Mouse (Mus musculus): ENCODE data around the gene Ahnak2.

Gene Ahnak2

DNA sequence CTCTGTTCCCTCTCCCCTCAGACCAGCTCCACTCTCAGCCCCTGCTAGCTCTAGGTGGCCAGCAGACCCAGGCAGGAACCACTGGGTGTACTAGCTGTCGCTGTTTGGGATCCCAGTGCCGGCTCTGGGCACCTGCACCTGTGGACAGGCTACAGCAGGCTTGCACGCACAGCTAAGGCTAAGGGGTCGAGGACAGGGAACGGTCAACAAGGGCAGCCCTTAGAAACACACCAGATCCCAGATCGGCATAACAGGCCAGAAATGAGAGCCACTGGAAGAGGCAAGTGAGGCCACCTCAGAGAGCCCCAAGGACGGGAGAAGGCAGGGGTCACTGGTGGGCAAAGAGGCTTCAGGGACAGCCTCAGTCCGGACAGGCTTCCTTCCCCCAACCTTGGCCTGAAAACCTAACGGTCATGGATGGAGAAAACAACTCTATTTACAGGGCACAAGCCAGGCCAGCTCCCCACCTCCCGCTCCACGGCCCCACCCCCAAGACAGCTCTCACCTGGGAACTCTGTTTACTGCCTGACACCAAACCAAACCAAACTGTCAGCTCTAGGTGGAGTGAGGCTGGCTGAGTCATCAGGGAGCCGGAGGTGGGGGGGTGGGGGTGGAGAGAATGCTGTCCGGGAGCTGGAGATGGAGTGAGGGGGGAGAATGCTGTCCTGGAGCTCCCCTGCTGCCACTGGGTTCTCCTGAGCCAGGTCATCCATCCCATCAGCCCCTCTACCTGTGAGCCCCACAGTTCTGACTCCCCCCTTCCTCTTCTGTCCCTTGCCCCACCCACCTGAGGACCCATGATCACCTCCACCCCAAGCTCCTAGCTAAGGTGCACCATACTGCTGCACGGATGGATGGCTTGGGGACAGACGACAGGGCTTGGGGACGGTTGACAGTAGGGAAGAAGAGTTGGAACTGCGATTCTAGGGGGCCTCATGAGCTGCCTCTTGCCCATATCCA, 5.6 kb downstream of the Ahnak2 start:
- no peak for DNase-seq (ENCODE audit: low spot score in 2 of 2)

DNA sequence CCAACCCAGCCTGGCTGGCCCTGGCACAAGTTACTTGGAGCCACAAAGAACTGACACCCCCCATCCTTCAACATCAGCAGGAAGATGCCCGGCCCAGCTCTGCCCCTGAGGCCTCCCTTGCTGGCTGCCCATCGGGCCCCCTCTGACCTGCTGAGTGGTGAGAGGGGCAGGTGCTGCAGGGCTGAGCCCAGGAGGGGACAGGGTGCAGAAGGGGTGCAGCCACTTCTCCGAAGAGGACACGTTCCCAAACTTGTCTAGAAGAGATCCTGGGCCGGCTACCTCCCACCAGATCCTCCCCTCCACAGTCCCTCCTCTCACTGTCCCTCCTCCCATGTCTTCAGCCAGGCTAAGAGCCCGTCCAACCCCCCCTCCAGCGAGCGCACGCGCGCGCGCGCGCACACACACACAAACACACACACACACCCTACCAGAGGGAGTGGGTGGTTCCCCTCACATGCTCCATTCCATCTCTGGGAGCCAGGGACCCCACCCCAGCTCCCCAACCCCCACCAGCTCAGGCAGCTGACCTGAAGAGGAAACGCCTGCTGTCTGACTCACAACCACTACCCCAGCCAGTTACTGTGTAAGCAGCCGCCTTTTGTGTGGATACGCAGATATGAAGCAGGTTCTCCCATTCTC, 6.9 kb downstream of the Ahnak2 start:
- DNase-seq (ENCODE audit: low spot score in 2 of 2): no peak

DNA sequence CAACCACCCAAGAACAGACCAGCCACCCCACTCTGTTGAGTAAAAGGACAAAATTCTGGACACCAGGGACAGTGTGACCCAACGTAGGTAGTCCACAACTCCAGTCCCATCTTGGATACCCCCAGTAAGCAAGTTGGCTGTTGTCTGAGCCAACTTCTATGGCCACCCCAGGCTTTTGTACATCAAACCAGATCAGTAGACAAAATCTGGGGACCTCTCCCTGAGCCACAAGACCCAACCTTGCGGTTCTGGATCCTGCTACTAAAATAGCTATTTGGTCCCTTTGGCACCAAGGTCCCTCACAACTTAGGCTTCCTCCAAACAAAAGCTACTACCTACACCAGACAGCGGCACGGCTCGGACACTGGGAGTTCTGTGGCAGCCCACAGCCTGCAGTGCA, 7.5 kb downstream of the Ahnak2 start:
- DNase-seq (ENCODE audit: low spot score in 2 of 2): no peak

DNA sequence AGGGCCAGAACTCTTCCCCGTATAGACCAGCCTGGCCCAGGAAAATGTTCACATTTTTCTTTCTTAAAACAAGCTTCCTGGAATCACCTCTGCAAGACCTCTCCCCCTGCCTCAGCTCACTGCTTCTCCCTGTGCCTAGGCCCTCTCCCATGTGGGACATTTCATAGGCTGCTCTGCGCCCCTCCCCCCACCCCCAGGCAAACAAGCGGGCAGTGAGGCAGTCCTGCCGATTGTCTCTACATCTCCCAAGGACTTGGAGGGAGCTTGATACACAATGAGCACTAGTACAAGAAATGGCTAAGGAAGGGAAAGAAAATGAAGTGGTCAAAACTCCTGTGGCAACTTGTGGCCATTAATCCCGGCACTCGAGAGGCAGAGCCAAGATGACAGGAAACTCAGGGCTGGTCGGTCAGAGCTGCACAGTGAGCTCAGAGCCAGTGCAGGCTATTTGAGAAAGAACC, 8.1 kb downstream of the Ahnak2 start:
- no peak for DNase-seq (ENCODE audit: low spot score in 2 of 2)

DNA sequence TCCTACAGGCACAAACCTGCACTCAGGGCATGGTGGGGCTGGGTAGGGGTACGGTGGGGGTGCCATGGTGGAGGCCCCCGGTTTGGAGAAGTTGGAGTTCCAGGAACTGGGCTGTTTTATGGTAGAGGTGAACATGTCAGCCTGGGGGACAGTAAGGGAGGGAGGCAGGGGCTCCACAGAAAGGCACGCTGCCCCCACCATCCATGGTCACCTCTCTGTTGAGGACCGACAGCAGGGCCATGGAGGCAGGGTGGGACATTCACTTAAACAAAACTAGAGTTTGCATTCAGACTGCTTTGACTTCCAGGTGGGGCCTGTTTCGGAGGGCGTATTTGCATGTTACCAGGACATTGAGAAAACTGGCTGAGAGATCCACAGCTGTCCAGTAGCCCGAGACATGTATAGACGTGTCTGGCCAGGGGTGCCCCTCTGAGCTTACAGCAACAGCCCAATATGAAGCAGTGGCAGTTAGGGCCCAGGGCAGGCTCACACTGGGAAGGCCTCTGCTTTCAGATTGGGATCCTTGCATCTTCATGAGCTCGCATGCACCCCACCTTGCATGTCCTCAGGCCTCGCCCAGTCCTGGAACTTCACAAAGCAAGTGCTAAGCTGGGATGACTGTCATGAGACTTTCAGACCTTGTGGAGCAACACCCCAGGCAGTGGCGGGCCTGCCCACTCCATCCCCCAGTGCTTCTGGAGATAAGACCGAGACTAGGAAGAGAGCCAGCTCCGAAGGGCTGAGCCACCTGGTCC, 8.7 kb downstream of the Ahnak2 start:
- no peak for DNase-seq (ENCODE audit: low spot score in 2 of 2)

DNA sequence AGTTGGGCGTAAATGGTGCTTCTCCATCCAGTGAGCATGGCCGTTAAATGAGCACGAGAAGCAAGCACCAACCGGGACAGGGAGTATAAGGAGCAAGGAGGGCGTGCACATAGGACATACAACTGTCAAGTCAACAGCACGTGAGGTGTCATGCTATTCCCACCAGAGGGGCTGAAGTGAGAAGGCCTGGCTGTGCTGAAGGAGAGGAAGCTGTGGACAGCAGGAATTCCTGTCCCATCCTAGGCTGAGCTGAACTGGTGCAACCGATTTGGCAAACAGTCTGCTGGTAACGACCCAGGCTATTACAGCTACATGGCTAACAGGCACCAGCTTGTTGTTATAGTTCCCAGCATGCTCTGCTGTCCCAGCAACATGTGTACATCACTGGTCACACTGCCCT, 11.4 kb downstream of the Ahnak2 start:
- DNase-seq (ENCODE audit: low spot score in 2 of 2): no peak

DNA sequence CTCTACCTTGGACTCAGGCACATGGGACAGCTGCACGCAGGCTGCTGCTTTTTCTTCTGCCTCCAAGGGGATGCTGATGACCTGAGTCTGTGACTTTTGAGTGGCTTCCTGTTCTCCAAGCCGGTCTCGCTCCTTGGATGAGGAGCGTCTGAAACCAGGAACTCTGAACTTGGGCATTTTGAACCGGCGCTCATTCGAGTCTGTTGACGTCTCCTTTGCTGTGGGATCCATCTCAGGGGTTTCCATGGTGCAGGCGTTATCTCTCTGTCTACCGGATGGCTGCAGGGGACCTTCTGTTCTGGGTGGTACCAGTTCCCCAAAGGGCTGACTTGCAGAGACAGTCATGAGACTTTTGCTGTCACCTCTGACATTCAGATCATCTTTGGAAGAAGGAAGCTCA, 28.0 kb downstream of the Ahnak2 start:
- DNase-seq (ENCODE audit: low spot score in 2 of 2): no peak

DNA sequence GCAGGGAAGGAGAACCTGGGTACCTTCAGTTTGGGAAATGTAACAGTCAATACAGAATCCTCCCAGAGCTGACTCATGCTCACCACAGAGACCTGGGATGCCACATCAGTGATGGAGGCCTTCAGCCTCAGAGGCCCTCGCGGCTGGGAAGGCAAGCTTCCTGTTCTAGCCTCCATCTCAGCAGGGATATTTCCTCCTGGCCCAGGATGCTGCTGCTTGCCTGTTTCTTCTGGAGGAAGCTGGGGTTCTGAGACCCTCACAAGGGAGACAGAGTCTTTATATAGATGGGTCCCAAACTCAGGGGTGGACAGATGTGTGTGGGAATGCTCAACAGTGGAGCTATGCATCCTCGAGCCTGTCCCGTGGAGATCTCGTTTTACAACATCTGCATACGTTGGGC, 28.4 kb downstream of the Ahnak2 start:
- no peak for DNase-seq (ENCODE audit: low spot score in 2 of 2)

DNA sequence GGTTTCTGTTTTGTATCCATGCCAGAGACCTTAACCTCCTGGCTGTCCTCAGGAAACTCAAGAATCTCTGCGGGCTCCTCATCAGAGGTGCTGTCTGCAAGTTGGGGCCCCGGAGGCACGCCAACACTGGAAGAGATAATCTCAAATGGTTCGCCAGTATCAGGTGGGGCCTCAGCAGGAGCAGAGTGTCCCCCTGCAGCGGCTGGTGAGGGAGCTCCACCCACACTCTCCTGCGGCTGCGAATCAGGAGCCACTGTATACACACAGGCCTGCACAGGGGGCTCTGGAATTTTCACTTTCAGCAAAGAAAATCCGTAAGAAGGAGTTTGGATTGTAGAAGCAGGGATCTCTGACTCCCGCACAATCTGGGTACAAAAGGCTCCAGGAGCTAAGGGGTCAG, 29.1 kb downstream of the Ahnak2 start:
- DNase-seq (ENCODE audit: low spot score in 2 of 2): no peak

DNA sequence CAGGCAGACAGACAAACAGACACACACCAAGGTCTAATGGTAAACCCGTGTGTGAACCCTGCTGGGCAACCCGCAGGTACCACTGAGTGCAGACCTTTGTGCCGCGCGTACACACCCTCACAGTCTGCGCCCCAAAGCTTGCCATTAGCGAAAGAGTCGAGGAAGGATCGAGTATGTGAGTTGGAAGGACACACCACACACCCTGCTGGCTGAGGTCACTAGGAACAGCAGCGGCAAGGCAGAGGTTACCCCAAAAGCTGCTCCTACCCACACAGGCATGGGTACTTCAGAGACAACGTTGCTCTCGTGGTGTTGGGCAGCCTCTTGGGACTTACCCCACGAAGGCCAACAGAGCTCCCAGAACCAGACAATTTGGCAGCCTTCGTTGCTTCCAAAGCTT, 30.2 kb downstream of the Ahnak2 start:
- no peak for DNase-seq (ENCODE audit: low spot score in 2 of 2)

DNA sequence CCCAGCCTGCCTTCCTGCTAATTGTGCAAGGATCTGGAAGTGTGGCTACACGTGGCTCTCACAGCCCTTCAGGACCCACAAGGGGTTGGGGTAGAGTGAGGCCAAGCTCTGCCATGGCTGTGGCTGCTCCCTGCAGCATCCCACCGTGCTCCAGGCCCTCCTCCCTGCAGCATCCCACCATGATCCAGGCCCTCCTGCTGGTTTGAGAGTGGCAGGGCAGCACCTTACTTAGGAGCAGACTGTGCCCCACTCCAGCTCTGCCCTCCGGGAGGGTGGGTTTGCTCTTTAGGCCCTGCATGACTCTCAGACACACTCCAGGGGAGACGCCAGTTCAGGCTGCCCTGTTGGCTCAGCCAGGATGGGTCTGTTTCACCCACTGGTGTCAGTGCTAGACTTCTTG, 32.1 kb downstream of the Ahnak2 start:
- DNase-seq (ENCODE audit: low spot score in 2 of 2): peak in 1 of 2 experiments; percentile 6

DNA sequence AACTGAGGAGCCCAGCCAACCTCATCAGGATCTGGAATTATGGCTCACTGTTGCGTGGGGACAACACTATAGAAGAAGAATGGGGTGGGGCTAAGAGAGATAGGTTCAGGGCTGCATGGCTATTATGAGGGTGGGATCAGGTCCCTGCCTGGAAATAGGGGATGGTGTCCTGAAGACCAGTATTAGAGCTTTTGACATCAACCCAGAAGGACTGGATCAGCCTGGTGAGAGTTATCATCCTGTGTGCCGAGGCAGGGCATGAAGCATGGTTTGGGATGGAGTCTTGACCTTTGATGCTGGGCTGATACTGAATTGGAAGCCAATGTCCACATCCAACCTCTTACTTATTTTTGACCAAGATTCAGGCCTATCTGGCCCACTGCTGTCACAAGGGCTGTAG, 32.7 kb downstream of the Ahnak2 start:
- no peak for DNase-seq (ENCODE audit: low spot score in 2 of 2)

DNA sequence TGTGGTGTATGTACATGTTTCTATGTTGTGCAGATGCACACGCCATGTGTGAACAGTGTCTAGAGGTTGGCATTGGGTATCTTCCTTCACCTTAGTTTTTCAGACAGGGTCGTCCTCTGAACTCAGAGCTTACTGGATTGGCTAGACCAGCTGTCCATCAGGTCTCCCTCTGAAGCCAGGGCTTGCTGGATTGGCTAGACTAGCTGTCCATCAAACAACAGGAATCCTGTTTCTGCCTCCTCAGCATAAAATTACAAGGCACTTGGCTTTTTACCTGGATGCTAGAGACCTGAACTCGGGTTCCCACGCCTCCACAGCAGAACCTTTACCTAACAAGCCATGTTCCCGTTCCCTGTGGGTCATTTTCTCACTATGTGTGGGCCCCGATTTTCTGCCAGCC, 33.4 kb downstream of the Ahnak2 start:
- DNase-seq (ENCODE audit: low spot score in 2 of 2): no peak

DNA sequence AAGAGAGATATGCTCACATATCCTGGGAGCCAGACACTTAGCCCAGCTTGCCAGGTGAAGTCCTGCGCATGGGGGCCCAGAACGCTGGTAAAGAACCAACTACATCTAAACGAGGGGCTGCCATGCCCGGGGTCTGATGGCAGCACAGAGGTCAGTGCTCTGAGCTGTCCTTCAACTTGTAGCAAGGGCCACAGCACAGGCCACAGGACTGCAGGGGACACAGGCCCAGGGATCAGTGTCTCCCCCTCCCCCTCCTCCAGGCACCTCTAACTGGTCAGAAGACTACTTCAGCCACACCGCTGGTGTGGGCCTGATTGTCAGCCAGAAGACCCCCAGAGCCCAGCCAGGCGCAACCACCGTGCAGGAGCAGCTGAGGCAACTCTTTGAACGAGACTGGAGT, 34.3 kb downstream of the Ahnak2 start:
- peak in 1 of 2 experiments; percentile 5 for DNase-seq (ENCODE audit: low spot score in 2 of 2)

DNA sequence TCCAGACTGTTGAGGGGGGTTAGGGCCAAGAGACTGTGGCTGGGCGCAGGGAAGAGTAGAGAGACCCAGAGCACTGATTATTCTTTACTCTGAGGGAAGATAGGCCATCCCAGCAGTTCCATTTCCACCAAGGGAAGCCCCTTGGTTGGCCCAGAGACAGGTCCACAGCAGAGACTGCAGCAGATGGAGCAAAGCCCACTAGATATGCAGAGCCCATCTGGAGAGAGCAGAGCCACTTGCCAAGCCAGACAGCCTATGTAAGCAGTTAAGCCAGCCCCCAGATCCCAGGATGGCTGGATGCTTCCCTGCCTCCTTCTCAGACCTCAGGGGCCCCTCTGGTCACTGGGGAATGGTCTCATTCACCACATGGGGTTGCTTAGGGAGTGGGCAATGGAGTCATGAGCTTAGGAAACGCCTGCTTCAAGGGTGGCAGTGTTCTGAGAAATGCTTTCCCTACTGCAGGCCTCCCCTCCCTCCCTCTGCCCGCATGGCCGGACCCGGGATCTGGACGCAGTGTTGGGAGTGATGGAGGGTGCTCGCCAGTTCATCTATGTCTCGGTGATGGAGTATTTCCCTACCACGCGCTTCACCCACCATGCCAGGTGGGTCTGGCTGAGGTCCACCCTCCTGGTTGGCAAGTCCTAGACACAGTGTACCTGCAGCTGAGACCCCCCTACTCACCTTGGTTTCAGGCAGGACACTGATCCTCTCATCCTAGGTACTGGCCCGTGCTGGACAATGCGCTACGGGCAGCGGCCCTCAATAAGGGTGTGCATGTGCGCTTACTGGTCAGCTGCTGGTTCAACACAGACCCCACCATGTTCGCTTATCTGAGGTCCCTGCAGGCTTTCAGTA, 35.2 kb downstream of the Ahnak2 start:
- DNase-seq (ENCODE audit: low spot score in 2 of 2): peak in 1 of 2 experiments; percentile 4

DNA sequence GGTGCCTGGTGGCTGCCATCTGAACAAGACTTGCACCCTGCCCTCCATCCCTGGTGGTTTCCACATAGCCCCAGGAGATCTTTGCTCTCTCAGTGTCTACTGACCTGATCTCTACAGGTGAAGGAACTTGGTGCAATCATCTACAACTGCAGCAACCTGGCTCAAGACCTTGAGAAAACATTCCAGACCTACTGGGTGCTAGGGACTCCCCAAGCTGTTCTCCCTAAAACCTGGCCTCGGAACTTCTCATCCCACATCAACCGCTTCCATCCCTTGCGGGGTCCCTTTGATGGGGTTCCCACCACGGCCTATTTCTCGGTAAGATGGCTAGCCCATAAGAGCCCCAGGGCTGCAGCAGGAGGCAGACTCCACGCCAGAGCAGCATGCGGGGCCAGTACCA, 35.9 kb downstream of the Ahnak2 start:
- DNase-seq (ENCODE audit: low spot score in 2 of 2): no peak

DNA sequence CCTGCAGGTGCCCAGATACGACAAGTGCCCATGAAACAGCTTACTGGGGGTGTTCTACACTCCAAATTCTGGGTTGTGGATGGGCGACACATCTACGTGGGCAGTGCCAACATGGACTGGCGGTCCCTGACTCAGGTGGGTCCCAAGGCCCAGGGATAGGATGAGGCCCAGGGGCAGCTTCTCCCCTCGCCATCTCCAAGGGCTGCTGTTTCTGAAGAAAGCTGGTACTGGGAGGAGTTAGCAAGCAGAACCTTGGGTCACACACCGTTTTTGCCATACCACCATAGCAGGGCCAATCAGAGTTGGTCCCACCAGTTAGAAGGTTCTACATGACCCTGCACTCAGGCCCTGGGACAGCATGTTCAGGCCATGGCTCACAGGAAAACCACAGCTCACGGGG, 37.5 kb downstream of the Ahnak2 start:
- no peak for DNase-seq (ENCODE audit: low spot score in 2 of 2)

DNA sequence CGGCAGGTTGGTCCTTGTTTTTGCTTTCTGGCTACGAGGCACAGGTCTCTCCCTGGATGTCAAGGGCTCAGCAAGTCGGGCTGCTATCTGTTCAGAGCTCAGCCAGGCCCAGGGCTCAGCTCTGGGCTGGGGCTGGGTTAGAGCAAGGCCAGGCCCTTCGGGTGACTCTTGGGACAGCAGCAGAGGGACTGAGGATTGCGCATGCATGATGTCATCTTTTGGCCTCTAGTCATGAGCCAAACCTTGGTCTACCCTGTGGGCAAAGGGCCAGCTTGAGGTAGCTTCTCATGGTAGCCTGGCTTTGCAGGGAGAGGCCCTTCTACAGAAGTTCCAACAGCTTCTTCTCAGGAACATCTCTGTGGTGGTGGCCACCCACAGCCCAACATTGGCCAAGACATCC, 38.3 kb downstream of the Ahnak2 start:
- DNase-seq (ENCODE audit: low spot score in 2 of 2): no peak

DNA sequence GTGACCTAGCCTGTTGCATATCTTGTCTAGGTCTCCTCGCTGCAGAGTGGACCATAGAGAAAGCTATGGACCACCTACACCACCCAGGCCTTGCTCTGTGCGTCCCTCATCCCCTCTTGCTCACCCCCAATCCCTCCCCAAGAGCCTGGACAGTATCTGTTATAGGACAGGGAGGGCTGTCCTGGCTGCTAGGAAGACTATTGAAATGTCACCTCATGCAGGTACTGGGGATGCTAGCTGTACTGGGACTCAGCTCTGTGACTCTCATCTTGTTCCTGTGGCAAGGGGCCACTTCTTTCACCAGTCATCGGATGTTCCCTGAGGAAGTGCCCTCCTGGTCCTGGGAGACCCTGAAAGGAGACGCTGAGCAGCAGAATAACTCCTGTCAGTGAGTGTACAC, 39.3 kb downstream of the Ahnak2 start:
- DNase-seq (ENCODE audit: low spot score in 2 of 2): no peak

DNA sequence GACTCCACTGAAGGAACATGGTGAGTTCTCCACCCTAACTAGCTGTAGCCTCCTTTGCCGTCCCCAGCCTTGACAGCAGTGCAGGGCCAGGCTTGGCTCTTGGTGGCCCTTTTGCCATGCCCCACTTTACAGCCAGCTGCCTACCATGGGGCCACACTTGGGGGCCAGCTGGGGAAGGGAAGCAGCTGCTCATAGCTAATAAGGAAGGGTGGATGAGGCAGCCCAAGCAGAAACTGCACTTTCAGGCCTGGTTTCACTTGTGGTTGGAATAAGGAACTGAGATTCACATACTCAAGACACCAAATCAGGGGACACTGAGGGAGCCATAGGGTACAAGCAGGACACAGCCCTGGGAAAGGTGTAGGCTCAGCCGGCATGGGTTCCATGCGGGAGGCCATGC, 40.4 kb downstream of the Ahnak2 start:
- DNase-seq (ENCODE audit: low spot score in 2 of 2): peak; percentile 35 to 51

DNA sequence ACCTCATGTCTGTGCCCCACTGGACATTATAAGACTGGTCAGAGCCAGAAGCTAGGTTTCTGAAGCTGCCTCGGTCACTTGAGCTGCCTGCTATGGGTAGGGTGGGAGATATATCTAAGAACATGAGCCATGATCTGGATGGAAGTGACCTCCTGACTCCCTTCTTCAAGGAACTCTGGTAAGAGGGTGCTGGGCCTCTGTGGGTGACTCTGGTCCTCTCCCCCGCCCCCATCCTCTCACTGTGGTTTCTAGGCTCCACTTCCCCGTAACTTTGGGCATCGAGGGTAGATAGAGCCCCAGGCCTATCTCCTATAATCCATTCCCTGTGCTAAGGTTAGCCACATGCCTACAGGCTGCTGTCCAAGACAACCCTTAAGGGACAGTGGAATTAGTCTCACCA, 41.0 kb downstream of the Ahnak2 start:
- no peak for DNase-seq (ENCODE audit: low spot score in 2 of 2)
